Mouse (Mus musculus): ENCODE results near the gene D030056L22Rik.

GRCm38 (mm10) chr19:18758916-18759315, 45.9 kb downstream of the D030056L22Rik start:
- no peak for TF ChIP-seq FLI1 (IDR thresholded peaks at IDR 0.05; ENCODE audit: low read length)
- no peak for TF ChIP-seq GATA1 (IDR thresholded peaks at IDR 0.05; ENCODE audit: borderline replicate concordance, low read length)

Measured in megakaryocyte, embryonic 14.5 days (primary cell).